Mouse (Mus musculus) intestine, postnatal 0 days (tissue): ENCODE results near the gene Ugt1a5. TPM values are rescaled to one million over a fixed set of nuclear protein-coding genes. Genes with fewer than 3 reads are reported as not detected.

Experiments used
- ATAC-seq: fragments of 200-750 bp; cut with Nextera tagmentation; 2 replicates; pipeline ENCODE4 v1.8.0; 2017; ENCODE audit warnings: mild to moderate bottlenecking, moderate TSS enrichment, moderate library complexity
- H3K27ac ChIP-seq: fragments of 300-500 bp; sonication (generic); 2 replicates; pipeline ENCODE4 v1.5.1; 2014; ENCODE audit warnings: mild to moderate bottlenecking, low read depth, low read length, moderate library complexity
- H3K27me3 ChIP-seq: fragments of 300-500 bp; sonication (generic); replicated peaks from 2 replicates; pipeline ENCODE4 v1.6.1; 2014; ENCODE audit warnings: low read length, mixed read lengths; ENCODE audit not compliant: control insufficient read depth, insufficient read depth
- H3K36me3 ChIP-seq: fragments of 300-500 bp; sonication (generic); 2 replicates; pipeline ENCODE4 v1.6.1; 2014; ENCODE audit warnings: mild to moderate bottlenecking, moderate library complexity; ENCODE audit not compliant: control insufficient read depth, insufficient read depth
- H3K4me1 ChIP-seq: fragments of 300-500 bp; sonication (generic); replicated peaks from 2 replicates; pipeline ENCODE4 v1.6.1; 2014; ENCODE audit warnings: antibody characterized with exemption, low read length, mixed read lengths; ENCODE audit not compliant: control insufficient read depth, insufficient read depth
- H3K4me2 ChIP-seq: fragments of 300-500 bp; sonication (generic); replicated peaks from 2 replicates; pipeline ENCODE4 v1.6.1; 2014; ENCODE audit warnings: low read depth, mild to moderate bottlenecking, moderate library complexity
- H3K4me3 ChIP-seq: fragments of 300-500 bp; sonication (generic); 2 replicates; pipeline ENCODE4 v1.5.1; 2014; ENCODE audit warnings: low read depth, low read length
- H3K9ac ChIP-seq: fragments of 300-500 bp; sonication (generic); 2 replicates; pipeline ENCODE4 v1.6.1; 2014; ENCODE audit warnings: mild to moderate bottlenecking, low read depth, low read length
- H3K9me3 ChIP-seq: fragments of 300-500 bp; sonication (generic); 2 replicates; pipeline ENCODE4 v1.6.1; 2016; ENCODE audit warnings: mixed run types; ENCODE audit not compliant: control insufficient read depth
- CTCF ChIP-seq: sonication (generic); IDR thresholded peaks from 2 replicates; pipeline ENCODE4 v1.5.1; 2016; ENCODE audit warnings: low read depth, mild to moderate bottlenecking, control low read depth, antibody characterized with exemption, moderate library complexity
- WGBS: fragments of 180-500 bp; shearing (Covaris S2); extraction: QIAGEN DNeasy Blood & Tissue Kit; methylation state at CpG from one replicate; pipeline ENCODE4 v1.1.7; 2014; 5-methylcytosine and 5-hydroxymethylcytosine counted together
- polyA plus RNA-seq: library from polyadenylated mRNA; unstranded; fragments of >200 nt; fragmentation: Nextera tagmentation; extraction: Ambion mirVana; gene quantifications from 2 replicates; pipeline ENCODE4 v1.2.1, GENCODE M21; 2015

Ugt1a5 gene
- polyA plus RNA-seq, 1 experiment from 2014 or later: not detected

DNA sequence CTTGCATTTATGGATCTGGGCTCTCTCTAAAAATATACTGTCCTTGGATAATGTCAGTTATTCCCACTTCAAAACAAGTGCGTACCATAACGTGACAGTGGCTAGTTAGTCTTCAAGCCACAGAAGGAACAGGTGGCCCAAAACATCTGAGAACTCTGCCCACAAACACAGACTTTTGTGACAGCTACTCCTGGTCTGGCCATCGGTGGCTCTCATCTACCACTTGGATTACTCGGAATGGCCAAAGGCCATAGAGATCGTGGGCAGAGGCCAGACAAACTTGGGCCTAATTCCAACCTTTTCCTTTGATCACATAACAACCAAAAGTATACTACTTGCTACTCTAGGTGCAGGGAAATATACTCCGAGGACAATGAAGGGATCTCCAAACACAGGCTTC lies 102.3 kb downstream of the Ugt1a5 start:
- Histone ChIP-seq H3K4me2 (no peak overlapping the region), H3K4me3 (no peak overlapping the region), H3K9me3 (no peaks in the 10 kb centered on the region), H3K27ac (no peak overlapping the region), H3K9ac (no peak overlapping the region), H3K27me3 (no peaks in the 10 kb centered on the region), H3K4me1 (no peaks in the 10 kb centered on the region), H3K36me3 (peaks cover 89% of the 10 kb centered on the region)
- no peak for ATAC-seq
- TF ChIP-seq CTCF: no peak
- 85% methylated on average over 6 of the region's 6 CpGs for WGBS

Other genes starting within 250 kb of the Ugt1a5 start
- gene Usp40, start 157.5 kb upstream of the Ugt1a5 start, polyA plus RNA-seq: 12.3 and 14.0 TPM in 2 replicates
- gene Ugt1a10, start 110.6 kb upstream of the Ugt1a5 start, polyA plus RNA-seq: 0.05 and 0.22 TPM in 2 replicates
- 38.4 and 50.6 TPM in 2 replicates for gene Ugt1a9, start 95.2 kb upstream of the Ugt1a5 start, polyA plus RNA-seq
- 0.05 and 0.08 TPM in 2 replicates for gene Ugt1a8, start 78.2 kb upstream of the Ugt1a5 start, polyA plus RNA-seq
- 57.4 and 60.9 TPM in 2 replicates for gene Ugt1a7c, start 71.0 kb upstream of the Ugt1a5 start, polyA plus RNA-seq
- 0.35 and 0.58 TPM in 2 replicates for gene Ugt1a6b, start 62.8 kb upstream of the Ugt1a5 start, polyA plus RNA-seq
- 5.7 and 5.8 TPM in 2 replicates for gene Ugt1a6a, start 31.2 kb upstream of the Ugt1a5 start, polyA plus RNA-seq
- gene Ugt1a2, start 34.6 kb downstream of the Ugt1a5 start, polyA plus RNA-seq: 0.05 and 0.16 TPM in 2 replicates
- gene Dnajb3, start 39.8 kb downstream of the Ugt1a5 start, polyA plus RNA-seq: 11.5 and 13.7 TPM in 2 replicates
- 80.7 and 84.0 TPM in 2 replicates for gene Ugt1a1, start 45.9 kb downstream of the Ugt1a5 start, polyA plus RNA-seq
- gene Mroh2a, start 61.0 kb downstream of the Ugt1a5 start, polyA plus RNA-seq: 0.29 and 0.94 TPM in 2 replicates
- 29.1 and 30.8 TPM in 2 replicates for gene Hjurp, start 111.6 kb downstream of the Ugt1a5 start, polyA plus RNA-seq
- not detected in 2 replicates for gene Trpm8, start 111.6 kb downstream of the Ugt1a5 start, polyA plus RNA-seq
- gene Spp2, start 240.9 kb downstream of the Ugt1a5 start, polyA plus RNA-seq: 121 and 131 TPM in 2 replicates